Mouse (Mus musculus) midbrain, embryonic 13.5 days (tissue): ENCODE results near the gene Etnk2. TPM values are rescaled to one million over a fixed set of nuclear protein-coding genes. Genes with fewer than 3 reads are reported as not detected.

ENCODE experiments used
- ATAC-seq: fragments of 200-750 bp; cut with Nextera tagmentation; 2 replicates; pipeline ENCODE4 v1.8.0; 2017; ENCODE audit warnings: mild to moderate bottlenecking, moderate TSS enrichment, moderate library complexity
- H3K27ac ChIP-seq: fragments of 300-500 bp; sonication (generic); 2 replicates; pipeline ENCODE4 v1.5.1; 2015; ENCODE audit warnings: inconsistent platforms, mild to moderate bottlenecking, moderate library complexity
- H3K27me3 ChIP-seq: fragments of 300-500 bp; sonication (generic); 2 replicates; pipeline ENCODE4 v1.6.1; 2015; ENCODE audit warnings: mild to moderate bottlenecking, inconsistent platforms
- H3K36me3 ChIP-seq: fragments of 300-500 bp; sonication (generic); 2 replicates; pipeline ENCODE4 v1.6.1; 2015; ENCODE audit warnings: mild to moderate bottlenecking, inconsistent platforms
- H3K4me1 ChIP-seq: fragments of 300-500 bp; sonication (generic); replicated peaks from 2 replicates; pipeline ENCODE4 v1.6.1; 2015; ENCODE audit warnings: inconsistent platforms
- H3K4me2 ChIP-seq: fragments of 300-500 bp; sonication (generic); replicated peaks from 2 replicates; pipeline ENCODE4 v1.6.1; 2015; ENCODE audit warnings: moderate library complexity, mild to moderate bottlenecking, inconsistent platforms
- H3K4me3 ChIP-seq: fragments of 300-500 bp; sonication (generic); replicated peaks from 2 replicates; pipeline ENCODE4 v1.5.1; 2015; ENCODE audit warnings: mild to moderate bottlenecking, inconsistent platforms
- H3K9ac ChIP-seq: fragments of 300-500 bp; sonication (generic); replicated peaks from 2 replicates; pipeline ENCODE4 v1.6.1; 2015; ENCODE audit warnings: mild to moderate bottlenecking, inconsistent platforms
- H3K9me3 ChIP-seq: fragments of 300-500 bp; sonication (generic); 2 replicates; pipeline ENCODE4 v1.6.1; 2016; ENCODE audit warnings: mild to moderate bottlenecking, inconsistent platforms
- whole genome bisulfite sequencing: fragments of 180-500 bp; shearing (Covaris S2); methylation state at CpG from one replicate; pipeline ENCODE4 v1.1.7; 2015; 5-methylcytosine and 5-hydroxymethylcytosine counted together
- polyA plus RNA-seq: library from polyadenylated mRNA; unstranded; fragments of >200 nt; fragmentation: Nextera tagmentation; extraction: Ambion mirVana; gene quantifications from 2 replicates; pipeline ENCODE4 v1.2.1, GENCODE M21; 2015

The Etnk2 gene
- polyA plus RNA-seq, 1 experiment from 2014 or later = 7.6 TPM

DNA sequence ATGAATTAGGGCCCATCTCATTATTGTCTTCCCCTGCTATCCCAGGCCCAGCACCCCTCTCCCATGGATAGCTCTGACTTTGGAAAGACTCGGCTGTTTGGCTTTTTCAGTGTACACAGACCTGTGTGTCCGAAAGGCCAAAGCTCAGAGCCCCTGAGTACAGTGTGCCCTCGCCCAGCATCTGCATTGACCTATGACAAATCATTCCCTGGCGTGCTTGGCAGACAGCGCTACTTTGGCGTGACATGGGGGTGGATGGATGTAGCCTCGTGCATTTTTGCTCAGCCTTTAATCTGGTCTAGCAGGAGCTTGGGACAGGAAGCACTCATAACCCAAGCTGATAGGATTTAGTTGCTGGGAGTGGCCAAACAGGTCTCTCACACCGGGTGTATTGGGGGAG lies 8.7 kb downstream of the Etnk2 start:
- H3K27ac ChIP-seq = no peak overlapping the region
- no peaks in the 10 kb centered on the region for H3K9me3 ChIP-seq
- 70% methylated on average over 8 of the region's 8 CpGs for WGBS
- no peak overlapping the region for H3K9ac ChIP-seq
- no peaks in the 10 kb centered on the region for H3K36me3 ChIP-seq
- ATAC-seq = no peak
- H3K4me2 ChIP-seq = no peak overlapping the region
- peaks cover 21% of the 10 kb centered on the region for H3K4me1 ChIP-seq
- H3K27me3 ChIP-seq = no peaks in the 10 kb centered on the region
- H3K4me3 ChIP-seq = no peak overlapping the region

DNA sequence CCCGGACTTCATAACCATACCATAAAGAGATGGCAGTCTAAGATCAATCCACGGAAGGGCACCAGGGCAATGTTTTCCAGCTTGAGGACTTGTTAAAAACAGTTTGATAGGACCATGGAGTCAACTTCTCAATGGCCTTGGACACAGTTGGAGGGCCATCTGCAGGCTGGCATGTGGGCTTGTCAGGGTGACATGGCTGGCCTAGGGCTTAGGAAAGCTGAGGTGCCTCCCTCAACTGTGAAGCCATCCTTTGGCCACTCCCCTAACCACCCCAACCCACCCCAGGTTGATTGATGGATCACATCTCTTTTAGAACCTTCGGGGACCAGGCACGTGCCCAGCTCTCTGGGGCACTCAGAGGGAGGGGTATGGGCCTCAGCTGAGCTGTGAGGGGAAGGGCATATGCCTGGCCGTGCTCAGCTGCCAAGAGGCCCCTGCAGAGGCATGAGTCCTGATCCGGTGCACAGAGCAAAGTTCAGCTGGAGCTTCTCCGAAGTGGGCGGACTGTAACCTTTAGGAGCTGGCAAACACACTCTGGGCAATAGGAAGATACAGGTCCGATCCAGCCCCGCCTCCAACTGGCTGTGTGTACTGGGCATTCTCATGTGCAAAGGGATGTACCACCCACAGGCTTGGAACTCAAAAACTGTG lies 12.4 kb downstream of the Etnk2 start:
- Histone ChIP-seq H3K27ac (no peak overlapping the region), H3K4me1 (peaks cover 9% of the 10 kb centered on the region), H3K9me3 (no peaks in the 10 kb centered on the region), H3K4me3 (no peak overlapping the region), H3K36me3 (no peaks in the 10 kb centered on the region), H3K27me3 (no peaks in the 10 kb centered on the region), H3K9ac (no peak overlapping the region), H3K4me2 (no peak overlapping the region)
- WGBS = 76% methylated on average over 10 of the region's 10 CpGs
- no peak for ATAC-seq

DNA sequence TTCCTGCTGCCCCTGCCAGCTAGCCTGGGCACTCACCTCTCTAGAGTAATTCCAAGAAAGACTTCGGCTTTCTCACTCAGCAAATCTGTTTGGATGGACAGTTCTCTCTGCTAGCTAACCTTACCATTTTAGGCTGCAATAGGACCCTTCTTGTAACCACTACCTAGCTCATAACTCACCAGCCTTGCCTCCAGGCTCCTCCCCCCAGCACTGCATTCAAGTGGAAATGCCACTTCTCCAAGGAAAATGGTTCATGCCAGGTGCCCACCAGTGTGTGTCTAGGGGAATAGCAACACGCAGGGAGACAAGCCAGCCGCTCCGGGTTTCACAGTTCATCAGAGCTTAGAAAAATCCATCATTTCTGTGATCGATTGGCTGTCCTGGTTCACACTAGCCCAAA lies 14.2 kb downstream of the Etnk2 start:
- Histone ChIP-seq H3K4me1 (peaks cover 9% of the 10 kb centered on the region), H3K9ac (no peak overlapping the region), H3K4me2 (no peak overlapping the region), H3K9me3 (no peaks in the 10 kb centered on the region), H3K36me3 (no peaks in the 10 kb centered on the region), H3K27ac (no peak overlapping the region), H3K27me3 (no peaks in the 10 kb centered on the region), H3K4me3 (no peak overlapping the region)
- 91% methylated on average over 5 of the region's 5 CpGs for WGBS
- ATAC-seq = no peak

DNA sequence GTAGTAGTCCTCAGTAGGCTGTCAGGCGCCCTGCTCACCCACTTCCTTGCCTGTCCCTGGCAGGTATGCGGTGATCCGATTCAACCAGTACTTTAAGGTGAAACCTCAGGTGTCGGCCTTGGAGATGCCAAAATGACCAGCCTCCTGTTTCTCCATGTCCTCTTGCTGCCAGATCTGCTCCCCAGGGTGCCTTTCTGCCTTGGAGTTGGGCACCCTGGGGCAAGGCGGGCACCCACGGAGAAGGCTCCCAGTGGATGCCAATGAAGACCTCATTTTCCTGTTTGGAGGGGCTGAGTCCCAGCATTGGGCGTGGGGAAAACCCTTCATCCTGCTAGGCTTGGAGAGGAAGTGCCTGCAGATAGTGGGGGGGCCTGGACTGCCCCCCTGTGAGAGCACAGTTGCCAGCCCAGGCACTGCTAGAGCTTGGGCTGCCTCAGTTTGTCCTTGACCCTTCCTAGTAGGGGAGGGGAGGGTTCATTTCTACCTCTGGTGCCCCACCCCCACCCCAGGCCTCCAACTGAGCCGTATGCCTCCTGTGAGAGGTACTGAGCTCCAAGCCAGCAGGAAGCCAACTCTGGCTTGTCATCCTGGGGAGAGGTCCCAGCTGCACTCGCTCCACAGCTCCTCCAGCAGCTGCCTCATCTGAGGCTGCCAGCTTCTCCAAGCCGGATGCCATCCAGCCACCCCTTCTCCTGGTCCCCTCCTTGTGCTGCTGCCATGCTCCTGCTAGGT lies 16.0 kb downstream of the Etnk2 start:
- WGBS = 63% methylated on average over 10 of the region's 10 CpGs
- peak overlapping the region; percentile 39; the same call in 1 of the 2 replicates for H3K9ac ChIP-seq

DNA sequence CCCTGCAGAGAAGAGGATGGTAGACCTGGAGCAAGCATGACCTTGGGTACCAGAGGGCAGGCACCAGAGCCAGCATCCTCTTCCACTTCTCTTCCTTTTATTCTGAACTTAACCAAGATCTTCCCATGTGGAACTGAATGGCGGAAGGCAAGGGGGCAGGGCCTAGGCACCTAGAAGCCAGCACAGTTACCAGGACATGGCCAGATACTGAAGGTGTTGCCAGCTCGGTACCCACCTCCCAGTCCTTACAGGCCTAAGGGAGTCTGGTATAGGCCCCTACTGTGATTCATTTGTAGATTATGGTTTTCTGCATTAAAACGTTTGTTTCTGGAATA lies 16.6 kb downstream of the Etnk2 start:
- no peak overlapping the region for H3K4me2 ChIP-seq
- H3K9me3 ChIP-seq = no peaks in the 10 kb centered on the region
- H3K36me3 ChIP-seq = peaks cover 22% of the 10 kb centered on the region
- WGBS = 87% methylated on average over 3 of the region's 3 CpGs
- no peak for ATAC-seq
- no peak overlapping the region; the same call in 1 of the 2 replicates for H3K9ac ChIP-seq
- no peak overlapping the region for H3K4me3 ChIP-seq
- H3K4me1 ChIP-seq = peaks cover 11% of the 10 kb centered on the region
- no peak overlapping the region for H3K27ac ChIP-seq
- H3K27me3 ChIP-seq = no peaks in the 10 kb centered on the region

More for the DNA sequence above, 16.0 kb downstream of the Etnk2 start:
- Histone ChIP-seq H3K36me3 (peaks cover 16% of the 10 kb centered on the region), H3K4me3 (no peak overlapping the region), H3K4me1 (peaks cover 11% of the 10 kb centered on the region), H3K9me3 (no peaks in the 10 kb centered on the region), H3K27ac (no peak overlapping the region), H3K4me2 (no peak overlapping the region), H3K27me3 (no peaks in the 10 kb centered on the region)
- ATAC-seq = no peak

DNA sequence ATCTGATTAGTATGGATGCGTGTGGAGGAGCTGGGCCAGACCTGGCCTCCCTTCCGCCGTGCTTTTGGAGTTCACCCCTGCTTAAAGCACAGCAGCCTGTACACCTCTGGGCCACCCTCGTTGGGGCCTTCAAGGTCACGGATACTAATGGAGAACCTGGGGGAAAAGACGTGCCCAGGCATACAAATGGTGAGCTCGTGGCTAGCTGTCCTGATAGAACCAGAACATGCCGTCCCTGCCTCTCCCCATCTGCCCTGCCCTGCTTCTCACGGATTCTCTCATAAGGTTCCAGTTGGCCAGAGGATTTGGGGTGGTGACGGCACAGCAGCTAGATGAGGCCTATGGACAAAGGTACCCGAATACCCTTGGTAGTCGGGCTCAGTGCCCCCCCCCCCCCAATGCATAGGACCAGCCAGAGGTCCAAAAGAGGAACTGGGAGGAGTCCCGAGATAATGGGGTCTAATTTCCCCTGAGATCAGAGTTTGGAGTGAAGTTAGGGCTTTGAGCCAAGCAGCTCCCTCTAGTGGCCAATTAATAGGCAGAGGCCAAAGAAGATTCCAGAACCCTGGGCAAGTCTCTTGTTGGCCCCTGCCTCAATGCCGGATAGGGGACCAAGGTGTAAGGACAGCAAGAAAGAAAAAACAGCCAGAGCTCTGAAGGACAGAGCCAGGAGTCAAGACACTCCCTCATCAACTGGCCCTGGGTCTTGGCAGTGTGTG lies 17.1 kb downstream of the Etnk2 start:
- Histone ChIP-seq H3K9ac (no peak overlapping the region), H3K4me3 (no peak overlapping the region), H3K27me3 (no peaks in the 10 kb centered on the region), H3K36me3 (peaks cover 26% of the 10 kb centered on the region), H3K4me1 (peaks cover 11% of the 10 kb centered on the region), H3K4me2 (no peak overlapping the region), H3K27ac (no peak overlapping the region), H3K9me3 (no peaks in the 10 kb centered on the region)
- ATAC-seq = no peak
- WGBS = 75% methylated on average over 14 of the region's 14 CpGs

DNA sequence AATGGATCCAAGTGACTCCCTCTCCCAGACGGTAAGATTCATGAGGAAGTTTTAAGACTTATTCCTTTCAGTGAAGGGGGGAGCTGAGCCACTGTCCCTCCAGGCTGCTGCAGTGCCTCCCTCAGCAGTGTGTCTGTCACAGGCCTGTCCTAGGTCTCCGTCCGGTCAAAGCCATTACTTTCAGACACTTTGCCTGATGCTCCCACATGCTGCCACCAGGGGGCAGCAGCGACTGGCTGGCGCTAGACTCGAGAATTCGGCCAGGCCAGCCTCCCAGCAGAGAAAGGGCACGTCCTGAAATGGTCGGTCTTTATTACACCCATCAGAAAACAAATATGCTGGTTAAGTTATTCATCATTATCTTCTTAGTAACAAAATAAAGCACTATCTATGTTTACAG lies 18.6 kb downstream of the Etnk2 start:
- H3K9me3 ChIP-seq = no peaks in the 10 kb centered on the region
- no peak overlapping the region for H3K9ac ChIP-seq
- H3K4me2 ChIP-seq = no peak overlapping the region
- H3K4me3 ChIP-seq = no peak overlapping the region
- peaks cover 26% of the 10 kb centered on the region for H3K4me1 ChIP-seq
- WGBS = 8% methylated on average over 9 of the region's 9 CpGs
- peaks cover 26% of the 10 kb centered on the region for H3K36me3 ChIP-seq
- H3K27ac ChIP-seq = peak overlapping the region; percentile 70
- peak; percentile 24; the same call in 1 of the 2 replicates for ATAC-seq
- no peaks in the 10 kb centered on the region for H3K27me3 ChIP-seq

DNA sequence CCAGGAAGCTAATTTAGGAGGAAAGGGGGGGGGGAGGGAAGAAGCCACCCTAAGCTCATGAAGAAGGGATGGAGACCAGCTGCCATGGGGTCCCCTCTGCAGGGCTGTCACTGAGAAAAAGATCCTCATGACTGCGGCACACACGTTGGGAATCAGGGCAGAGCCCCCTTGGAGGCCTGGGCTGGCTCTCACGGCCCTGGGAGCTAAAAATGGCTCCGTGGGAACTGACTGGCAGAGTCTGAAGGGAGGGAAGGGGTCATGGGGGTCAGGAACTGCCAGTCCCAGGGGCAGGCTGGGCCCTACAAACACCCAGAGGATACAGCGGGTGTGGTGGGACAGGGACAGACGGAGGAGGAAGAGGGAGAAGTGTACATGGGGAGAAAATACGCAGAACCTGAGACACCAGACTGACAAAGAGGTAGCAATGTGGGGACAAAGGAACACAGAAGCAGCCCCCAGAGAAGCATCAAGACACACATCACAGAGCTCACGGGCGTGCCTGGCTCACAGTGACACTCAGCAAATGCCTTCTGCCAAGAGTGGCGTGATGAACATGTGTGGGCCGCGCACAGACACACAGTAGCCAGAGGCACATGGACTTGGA lies 19.3 kb downstream of the Etnk2 start:
- H3K27ac ChIP-seq = peak overlapping the region; percentile 70
- no peak for ATAC-seq
- H3K4me2 ChIP-seq = no peak overlapping the region
- H3K9me3 ChIP-seq = no peaks in the 10 kb centered on the region
- WGBS = 44% methylated on average over 12 of the region's 12 CpGs
- peaks cover 26% of the 10 kb centered on the region for H3K36me3 ChIP-seq
- H3K9ac ChIP-seq = peak overlapping the region; percentile 21; the same call in 1 of the 2 replicates
- no peak overlapping the region for H3K4me3 ChIP-seq
- peaks cover 29% of the 10 kb centered on the region for H3K4me1 ChIP-seq
- H3K27me3 ChIP-seq = no peaks in the 10 kb centered on the region

DNA sequence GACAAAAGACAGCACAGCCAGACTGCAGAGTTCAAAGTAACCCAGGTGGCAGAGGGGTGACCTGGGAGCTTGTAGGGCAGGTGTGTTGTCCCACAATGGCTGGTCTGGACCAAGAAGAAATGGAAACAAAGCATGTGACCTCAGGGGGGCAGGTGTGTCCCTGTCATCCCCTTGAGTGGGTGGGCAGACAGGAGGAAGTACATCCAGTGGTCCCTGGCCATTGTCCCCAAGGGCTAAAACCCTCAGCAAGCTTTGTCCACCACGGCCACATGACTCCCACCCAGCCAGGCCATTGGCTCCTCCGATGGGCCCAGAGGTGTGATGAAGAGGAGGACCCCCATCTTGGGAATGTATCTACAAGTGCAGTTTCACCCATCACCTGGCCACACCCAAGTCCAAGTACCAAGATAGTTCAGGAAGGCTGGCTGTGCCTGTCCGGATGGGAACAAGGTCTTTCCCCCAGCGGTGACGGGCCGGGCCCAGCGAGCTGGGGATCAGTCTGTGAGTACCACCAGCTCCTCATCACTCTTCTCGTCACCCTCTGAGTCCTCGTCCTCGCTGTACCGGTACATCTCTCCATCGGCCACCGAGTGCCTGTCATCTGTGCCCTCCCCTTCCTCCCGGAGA lies 19.9 kb downstream of the Etnk2 start:
- peak overlapping the region; percentile 21; the same call in 1 of the 2 replicates for H3K9ac ChIP-seq
- peak overlapping the region; percentile 70 for H3K27ac ChIP-seq

DNA sequence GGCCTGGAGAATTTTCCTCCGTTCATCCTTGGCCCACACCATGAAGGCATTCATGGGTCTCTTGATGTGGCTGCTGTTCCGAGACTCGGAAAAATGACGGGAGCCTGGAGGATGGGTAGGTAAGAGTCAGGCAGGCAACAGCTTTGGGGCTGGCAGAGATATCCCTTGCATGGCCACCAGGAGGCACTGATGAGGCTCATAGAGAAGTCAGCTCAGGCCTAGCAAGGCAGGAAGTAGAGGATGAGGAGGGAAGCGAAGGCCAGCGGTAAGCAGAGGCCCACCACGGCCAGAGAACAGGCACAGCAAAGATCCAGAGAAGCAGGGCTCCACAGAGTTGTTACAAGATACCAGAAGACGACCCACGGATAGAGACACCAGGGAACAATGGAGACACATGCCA lies 22.1 kb downstream of the Etnk2 start:
- Histone ChIP-seq H3K9ac (peak overlapping the region; percentile 24; the same call in 1 of the 2 replicates), H3K27ac (peak overlapping the region; percentile 66), H3K4me1 (peaks cover 29% of the 10 kb centered on the region), H3K27me3 (no peaks in the 10 kb centered on the region), H3K36me3 (peaks cover 51% of the 10 kb centered on the region), H3K4me2 (peak overlapping the region; percentile 31), H3K4me3 (peak overlapping the region; percentile 19; the same call in 1 of the 2 replicates), H3K9me3 (no peaks in the 10 kb centered on the region)
- 32% methylated on average over 9 of the region's 9 CpGs for WGBS
- ATAC-seq = peak; percentile 19; the same call in 1 of the 2 replicates

More for the DNA sequence above, 19.9 kb downstream of the Etnk2 start:
- no peak overlapping the region for H3K4me2 ChIP-seq
- H3K9me3 ChIP-seq = no peaks in the 10 kb centered on the region
- no peaks in the 10 kb centered on the region for H3K27me3 ChIP-seq
- no peak for ATAC-seq
- no peak overlapping the region for H3K4me3 ChIP-seq
- peaks cover 30% of the 10 kb centered on the region for H3K36me3 ChIP-seq
- WGBS = 96% methylated on average over 14 of the region's 14 CpGs
- peaks cover 29% of the 10 kb centered on the region for H3K4me1 ChIP-seq

DNA sequence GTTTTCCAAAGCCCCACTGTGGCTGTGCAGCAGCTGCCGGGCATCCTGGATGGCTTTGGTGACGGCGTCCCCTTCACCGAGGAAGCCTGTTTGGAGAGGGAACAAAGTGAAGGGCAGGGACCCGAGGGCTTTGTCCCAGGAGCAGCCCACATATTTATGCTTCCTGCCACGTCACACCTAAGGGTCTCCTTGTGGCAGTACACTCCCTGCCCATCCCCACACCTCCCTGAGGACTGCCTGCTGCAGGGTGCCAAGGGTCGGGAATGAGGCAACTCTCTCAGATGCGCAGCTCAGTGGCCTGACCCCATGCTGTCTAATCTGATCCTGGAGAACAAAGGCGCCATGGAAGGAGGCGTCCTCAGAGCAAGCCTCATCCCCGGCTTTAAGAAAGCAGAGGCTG lies 22.8 kb downstream of the Etnk2 start:
- Histone ChIP-seq H3K9me3 (0 out of 2 replicates have a peak, but pooled peaks cover under 1% of the 10 kb centered on the region), H3K27me3 (no peaks in the 10 kb centered on the region), H3K9ac (peak overlapping the region; percentile 24), H3K4me1 (peaks cover 29% of the 10 kb centered on the region), H3K27ac (peak overlapping the region; percentile 66), H3K4me3 (no peak overlapping the region), H3K4me2 (peak overlapping the region; percentile 31), H3K36me3 (peaks cover 58% of the 10 kb centered on the region)
- WGBS = 16% methylated on average over 11 of the region's 11 CpGs
- ATAC-seq = 0 out of 2 replicates have a peak, but pooled peaks have one; percentile 7
